Mouse (Mus musculus): ENCODE results near the gene Gna14.

Gna14 gene

GRCm38 (mm10) chr19:16518569-16518968 is 83.0 kb downstream of the Gna14 start:
- no peak for DNase-seq

- DNase-seq, result no peak
Measured at GRCm38 (mm10) chr19:16520608-16521007, 85.0 kb downstream of the Gna14 start.

- no peak for DNase-seq
Measured at GRCm38 (mm10) chr19:16526302-16526880, 90.8 kb downstream of the Gna14 start.

- DNase-seq, result no peak
Measured at GRCm38 (mm10) chr19:16527031-16527430, 91.5 kb downstream of the Gna14 start.

- DNase-seq, result no peak
Measured at GRCm38 (mm10) chr19:16528225-16528828, 92.8 kb downstream of the Gna14 start.

GRCm38 (mm10) chr19:16529293-16529920 is 93.8 kb downstream of the Gna14 start:
- DNase-seq, result no peak

GRCm38 (mm10) chr19:16529999-16530398 is 94.4 kb downstream of the Gna14 start:
- DNase-seq, result no peak

- DNase-seq, result no peak
Measured at GRCm38 (mm10) chr19:16534311-16534710, 98.7 kb downstream of the Gna14 start.

- DNase-seq, result no peak
Measured at GRCm38 (mm10) chr19:16538416-16538815, 102.9 kb downstream of the Gna14 start.

GRCm38 (mm10) chr19:16543688-16544087 is 108.1 kb downstream of the Gna14 start:
- no peak for DNase-seq

- no peak for DNase-seq
Measured at GRCm38 (mm10) chr19:16556988-16557387, 121.4 kb downstream of the Gna14 start.

- no peak for DNase-seq
Measured at GRCm38 (mm10) chr19:16557971-16558370, 122.4 kb downstream of the Gna14 start.

- DNase-seq, result no peak
Measured at GRCm38 (mm10) chr19:16558570-16558969, 123.0 kb downstream of the Gna14 start.

GRCm38 (mm10) chr19:16559243-16559896 is 123.8 kb downstream of the Gna14 start:
- no peak for DNase-seq

- no peak for DNase-seq
Measured at GRCm38 (mm10) chr19:16562676-16563075, 127.1 kb downstream of the Gna14 start.

GRCm38 (mm10) chr19:16576790-16577189 is 141.2 kb downstream of the Gna14 start:
- DNase-seq, result no peak

GRCm38 (mm10) chr19:16579656-16580260 is 144.2 kb downstream of the Gna14 start:
- no peak for DNase-seq

GRCm38 (mm10) chr19:16580501-16580900 is 144.9 kb downstream of the Gna14 start:
- no peak for DNase-seq

- no peak for DNase-seq
Measured at GRCm38 (mm10) chr19:16584546-16584945, 149.0 kb downstream of the Gna14 start.

- DNase-seq, result no peak
Measured at GRCm38 (mm10) chr19:16585379-16585778, 149.8 kb downstream of the Gna14 start.

GRCm38 (mm10) chr19:16593256-16593974 is 157.9 kb downstream of the Gna14 start:
- no peak for DNase-seq

GRCm38 (mm10) chr19:16593975-16594317 is 158.4 kb downstream of the Gna14 start:
- no peak for DNase-seq

GRCm38 (mm10) chr19:16597216-16597615 is 161.7 kb downstream of the Gna14 start:
- DNase-seq, result no peak
